Mouse (Mus musculus) layer of hippocampus, adult 8-10 months (tissue): ENCODE measurements at regions not wholly inside any gene's neighbourhood (a gene's known extent, or its start where the extent isn't known, plus 50 kb on each side); places are given as distances from the start of the nearest gene placed in this dataset.

ENCODE experiments used
- DNase-seq, 2 experiments: peaks; one replicate each; pipeline ENCODE4 v3.0.0; 2022; ENCODE audit warnings: low spot score in 2 of 2

DNA sequence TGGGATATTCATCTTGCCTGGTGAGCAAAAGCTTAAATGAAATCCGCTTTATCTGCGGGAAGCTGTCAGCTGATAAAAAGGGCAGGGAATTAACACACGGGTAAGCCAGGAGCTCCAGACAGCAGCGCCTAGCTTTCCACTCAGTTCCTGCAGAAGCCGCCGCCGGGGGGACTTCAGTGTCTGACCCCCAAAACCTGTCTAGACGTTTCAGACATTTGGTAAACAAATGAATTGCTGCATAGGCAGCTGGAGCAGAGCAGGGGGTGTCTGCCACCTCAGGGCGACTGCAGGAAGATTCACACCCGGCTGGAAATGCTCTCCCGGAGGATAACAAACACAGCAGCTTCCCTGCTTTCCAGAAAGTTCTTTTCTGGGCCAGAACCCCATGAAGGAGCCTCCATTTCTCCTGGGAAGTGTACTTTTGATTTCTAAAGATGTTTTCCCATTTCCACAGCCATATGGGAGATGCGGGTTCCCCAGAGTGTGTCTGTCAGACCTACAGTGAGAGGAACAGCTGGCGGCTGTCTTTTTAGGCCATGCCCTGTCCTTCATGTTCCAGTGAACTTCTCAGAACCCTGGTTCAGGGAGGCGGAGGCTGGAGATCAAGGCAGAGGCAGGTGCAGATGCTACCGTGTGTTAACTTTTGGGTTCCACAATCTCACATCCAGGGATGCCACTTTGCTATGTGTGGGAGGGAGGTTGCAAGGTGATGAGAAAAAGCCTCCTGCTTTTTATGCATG is 58.7 kb upstream of the Pmepa1 start:
- DNase-seq, result no peak

- peak in 1 of 2 experiments; percentile 38 for DNase-seq
Measured at GRCm38 (mm10) chr2:173335859-173336258, 59.5 kb upstream of the Pmepa1 start.

DNA sequence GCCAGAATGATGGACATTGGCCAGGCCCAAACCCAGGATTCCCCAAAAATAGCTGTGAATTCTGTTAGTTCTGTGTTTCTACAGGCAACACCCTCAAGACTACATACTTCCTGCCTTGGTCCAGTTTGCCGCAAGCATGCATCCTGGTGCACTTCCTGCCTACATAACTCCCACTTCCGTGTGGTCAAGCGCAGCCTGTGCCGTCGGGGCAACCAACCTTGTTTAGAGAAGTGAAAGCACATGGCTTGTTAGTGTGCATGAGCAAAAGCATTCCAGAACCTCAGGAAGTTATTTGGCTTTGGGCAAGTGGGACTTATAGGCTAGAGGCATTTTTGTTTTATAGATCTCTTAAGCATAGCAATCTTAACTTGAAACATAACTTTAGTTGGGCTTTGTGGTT is 61.3 kb upstream of the Pmepa1 start:
- no peak for DNase-seq

DNA sequence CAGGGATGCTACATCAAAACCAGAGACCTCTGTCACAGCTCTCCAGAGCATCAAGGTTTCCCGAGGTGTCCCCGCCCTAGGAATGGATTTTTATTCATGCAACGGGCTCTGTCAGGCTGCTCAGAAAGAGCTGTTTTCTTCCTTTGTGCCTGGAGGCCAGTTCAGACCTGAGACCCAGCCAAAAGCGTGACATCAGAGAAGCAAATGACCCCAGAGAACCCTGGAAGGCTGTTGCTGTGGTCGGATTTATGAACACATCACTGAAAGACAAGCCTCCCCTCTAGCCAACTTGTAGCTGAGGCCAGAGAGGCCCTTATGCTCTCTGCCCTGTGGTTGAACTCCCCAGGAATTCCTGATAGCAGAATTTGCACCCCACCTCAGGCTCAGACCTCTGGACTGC is 62.3 kb upstream of the Pmepa1 start:
- no peak for DNase-seq

DNA sequence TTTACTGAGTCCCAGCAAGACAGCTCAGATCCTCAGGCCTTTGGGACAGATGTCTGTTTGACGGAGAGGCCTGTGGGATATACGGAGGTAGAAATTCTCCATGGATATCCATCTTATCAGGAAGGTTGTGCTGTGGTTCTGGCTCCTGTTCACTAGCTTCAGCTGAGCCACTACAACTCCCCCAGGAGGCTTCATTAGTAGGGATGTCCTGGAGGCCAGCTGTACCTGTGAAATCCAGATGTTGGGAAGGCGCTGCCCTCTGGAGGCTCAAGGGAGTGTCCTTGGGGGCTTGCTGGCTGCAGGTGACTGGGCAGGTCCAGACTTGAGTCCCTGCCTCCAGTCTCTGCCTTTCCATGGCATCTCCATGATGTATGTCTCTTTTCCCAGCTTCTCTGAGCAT is 62.9 kb upstream of the Pmepa1 start:
- no peak for DNase-seq

- DNase-seq, result peak in 1 of 2 experiments; percentile 36
Measured at GRCm38 (mm10) chr2:173340044-173340601, 63.8 kb upstream of the Pmepa1 start.

GRCm38 (mm10) chr2:173342605-173343260 is 66.4 kb upstream of the Pmepa1 start:
- DNase-seq, result no peak

DNA sequence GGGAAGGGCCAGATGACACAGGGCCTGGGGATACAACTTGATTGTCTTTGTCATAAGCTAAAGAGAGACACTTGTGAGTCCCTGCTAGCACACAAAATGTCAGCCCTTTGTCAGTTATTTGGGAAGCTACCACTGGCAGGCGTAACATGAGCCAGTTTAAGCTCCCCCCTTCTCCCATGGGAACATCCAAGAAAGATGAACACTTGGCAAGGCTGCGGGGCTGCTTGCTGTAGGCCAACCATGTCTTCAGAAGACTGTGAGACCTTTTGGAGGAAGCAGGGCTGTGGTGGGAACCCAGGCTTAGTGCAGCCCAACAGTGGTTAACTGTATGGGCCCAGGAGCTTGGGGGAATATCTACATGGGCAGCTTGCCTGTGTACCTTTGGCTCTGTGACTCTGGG is 67.3 kb upstream of the Pmepa1 start:
- no peak for DNase-seq

DNA sequence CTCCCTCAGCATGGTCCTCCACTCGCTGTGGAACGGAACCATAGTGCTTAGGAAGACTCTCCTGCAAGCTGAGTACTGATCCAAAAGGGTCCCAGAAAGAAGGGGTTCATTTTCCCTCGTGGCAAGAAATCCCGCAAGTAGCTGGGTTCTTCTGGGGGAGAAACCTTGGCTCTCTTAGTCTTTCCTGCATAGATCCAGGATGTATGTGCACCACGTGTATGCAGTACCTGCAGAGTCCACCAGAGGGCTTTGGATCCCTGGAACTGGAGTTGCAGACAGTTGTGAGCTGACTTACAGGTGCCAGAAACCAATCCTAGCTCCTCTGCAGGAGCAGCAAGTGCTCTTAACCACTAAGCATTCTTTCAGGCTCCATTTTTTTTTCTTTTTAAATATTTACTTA is 67.9 kb upstream of the Pmepa1 start:
- DNase-seq, result no peak

DNA sequence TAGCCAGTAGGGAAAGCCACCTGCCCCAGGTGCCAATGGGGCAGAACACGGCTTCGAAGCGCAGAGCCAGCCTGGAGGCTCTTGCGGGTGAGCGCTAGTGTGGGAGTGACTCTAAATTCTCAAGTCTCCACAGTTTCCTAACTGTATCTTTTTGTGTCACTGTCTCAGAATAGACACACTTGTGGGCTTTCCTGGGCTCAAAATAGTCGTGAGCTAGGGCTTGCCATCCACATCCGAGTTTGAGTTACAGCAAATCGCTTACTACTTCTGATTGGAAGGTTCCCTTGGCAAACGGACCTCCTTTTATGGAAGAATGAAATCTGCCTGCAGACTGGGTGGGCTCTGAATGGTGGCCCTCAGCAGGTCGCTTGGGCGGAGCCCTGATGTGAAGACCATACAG is 71.0 kb upstream of the Pmepa1 start:
- no peak for DNase-seq

- no peak for DNase-seq
Measured at GRCm38 (mm10) chr2:173348757-173349156, 72.4 kb upstream of the Pmepa1 start.

DNA sequence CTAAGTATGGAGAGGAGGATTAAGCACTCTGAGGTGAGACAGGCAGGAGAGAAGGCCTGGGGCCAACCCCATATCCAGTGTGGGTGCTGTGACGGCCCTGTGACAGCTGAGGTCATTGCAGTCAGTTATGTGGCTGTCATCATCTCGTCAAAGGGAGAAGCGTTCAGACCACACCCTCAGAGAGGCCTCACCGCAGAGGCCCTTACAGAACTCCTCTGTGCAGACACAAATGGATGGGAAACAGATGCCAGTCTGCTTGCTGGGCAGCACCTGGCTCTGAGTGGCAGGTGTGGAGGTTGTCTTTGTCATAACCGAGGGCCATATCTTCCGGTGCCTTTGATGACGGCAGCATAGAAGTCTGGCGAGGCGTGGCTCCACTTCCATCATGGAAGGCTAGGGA is 73.2 kb upstream of the Pmepa1 start:
- no peak for DNase-seq

DNA sequence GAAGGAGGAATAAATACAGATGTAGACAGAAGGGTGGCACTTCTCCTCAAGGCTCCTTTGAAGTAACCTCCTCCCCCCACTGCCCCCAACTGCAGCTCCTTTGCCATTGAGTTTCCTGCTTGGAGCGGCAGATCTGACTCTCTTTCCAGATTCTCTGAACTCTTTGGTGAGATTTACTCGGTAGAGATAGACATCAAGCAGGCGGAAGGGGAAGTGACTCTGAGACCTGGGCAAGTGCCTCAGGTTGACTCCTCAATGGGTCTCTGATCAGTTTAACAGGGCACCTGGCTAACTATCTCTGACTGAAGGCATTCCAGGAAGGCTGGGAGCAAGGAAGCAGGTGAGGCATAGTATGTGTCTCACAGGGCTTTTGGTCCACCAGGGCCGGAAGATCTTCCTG is 73.6 kb upstream of the Pmepa1 start:
- no peak for DNase-seq

- no peak for DNase-seq
Measured at GRCm38 (mm10) chr2:173350405-173350804, 74.1 kb upstream of the Pmepa1 start.

GRCm38 (mm10) chr2:173350831-173351230 is 74.5 kb upstream of the Pmepa1 start:
- no peak for DNase-seq

DNA sequence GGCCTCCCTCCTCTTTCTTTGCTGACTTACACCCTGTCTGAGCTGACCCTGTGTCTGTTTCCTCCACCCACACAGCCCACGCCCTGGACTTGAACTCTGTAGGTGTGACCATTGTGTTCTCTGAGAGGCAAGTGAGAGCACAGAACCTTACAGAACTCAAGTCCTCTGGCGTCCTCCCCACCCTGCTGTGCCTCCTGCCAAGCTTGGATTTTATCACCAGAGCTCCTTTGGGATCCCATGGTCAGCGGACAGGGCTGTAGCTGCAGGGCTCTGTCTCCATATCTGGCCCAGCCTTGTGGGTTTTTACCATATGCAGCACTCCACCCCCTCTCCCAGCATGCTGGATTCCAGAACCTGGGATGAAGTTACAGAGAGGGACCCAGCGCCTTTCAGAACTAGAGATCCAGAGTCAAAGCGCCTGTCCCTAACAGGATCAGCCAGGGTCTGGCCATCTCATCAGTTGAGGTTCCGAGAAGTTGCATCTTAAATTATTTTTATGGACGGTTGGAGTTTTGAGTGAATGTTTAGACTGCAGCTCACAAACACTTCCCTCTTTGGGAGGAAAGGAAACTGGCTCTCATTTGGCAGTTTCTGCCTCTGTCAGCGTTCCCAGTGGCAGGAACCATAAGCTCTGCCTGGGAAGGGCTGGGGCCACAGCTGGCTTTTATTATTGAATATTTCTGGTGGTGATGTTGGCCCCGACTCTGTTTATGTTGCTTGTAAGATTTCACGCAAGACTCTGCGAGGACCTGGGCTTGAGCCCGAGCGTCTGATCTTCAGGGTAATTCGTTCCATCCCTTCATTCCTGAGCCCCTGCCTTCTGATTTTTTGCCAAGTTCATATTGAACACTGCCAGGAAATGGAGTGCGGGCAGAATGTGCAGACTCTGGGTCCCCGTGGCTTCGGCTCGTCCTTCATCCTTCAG is 75.8 kb upstream of the Pmepa1 start:
- no peak for DNase-seq

GRCm38 (mm10) chr2:173352756-173353139 is 76.4 kb upstream of the Pmepa1 start:
- no peak for DNase-seq

- DNase-seq, result no peak
Measured at GRCm38 (mm10) chr2:173353435-173354241, 77.3 kb upstream of the Pmepa1 start.

DNA sequence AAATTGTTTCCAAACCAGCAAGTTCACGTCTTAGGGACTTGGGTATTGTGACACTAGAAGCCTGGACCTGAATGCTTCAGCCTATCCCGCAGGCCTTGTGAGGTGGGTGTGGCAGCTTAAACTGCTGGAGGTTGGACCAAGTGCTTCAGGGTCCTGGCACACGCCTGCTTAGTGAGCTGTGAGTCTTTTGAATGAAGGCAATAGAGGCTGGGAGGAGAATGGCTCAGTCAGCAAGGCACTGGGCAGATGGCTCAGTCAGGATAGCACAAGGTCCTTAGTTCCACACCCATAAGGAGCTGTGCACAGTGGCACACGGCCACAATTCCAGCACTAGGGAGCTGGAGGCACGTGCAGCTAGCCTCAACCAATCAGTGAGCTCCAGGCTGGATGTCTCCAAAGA is 80.5 kb upstream of the Pmepa1 start:
- no peak for DNase-seq

DNA sequence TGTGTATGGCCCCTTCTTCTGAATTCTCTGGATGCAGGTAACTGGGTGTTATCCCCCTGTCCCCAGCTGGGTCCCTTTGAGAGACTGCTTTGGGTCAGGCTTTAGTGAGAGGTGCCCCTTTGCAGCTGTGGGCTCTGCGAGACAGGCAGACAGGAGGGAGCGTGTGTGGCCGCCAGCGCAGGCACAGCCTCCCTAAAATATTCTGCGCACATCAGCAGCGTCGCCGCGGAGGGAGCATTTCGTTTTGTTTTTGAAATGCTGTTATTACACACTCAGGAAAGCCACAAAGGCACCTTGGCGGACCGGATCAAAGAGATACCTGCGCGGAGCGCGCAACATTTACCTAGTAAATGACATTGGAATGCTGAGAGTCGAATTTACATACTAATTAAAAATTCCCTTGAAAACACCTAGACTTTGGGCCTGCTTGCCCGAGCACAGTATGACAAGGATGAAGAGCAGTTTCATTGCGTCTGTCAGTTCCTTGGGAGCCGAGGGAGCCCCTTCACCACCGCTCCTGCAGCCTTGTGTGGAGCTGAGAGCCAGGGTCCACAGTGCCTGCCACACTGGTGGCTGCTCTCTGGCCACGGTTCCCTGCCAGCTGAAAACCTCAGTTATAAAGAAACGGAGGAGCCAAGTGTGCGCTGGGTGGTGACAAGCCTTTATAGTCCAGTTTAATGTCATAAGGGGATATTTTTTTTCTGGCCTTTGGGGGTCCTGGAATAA is 89.3 kb upstream of the Pmepa1 start:
- no peak for DNase-seq
